Mouse (Mus musculus) kidney, embryonic 16.5 days (tissue): ENCODE results near the gene Gpr137. TPM values are rescaled to one million over a fixed set of nuclear protein-coding genes. Genes with fewer than 3 reads are reported as not detected.
"Not testable (repeated sequence)": the region's sequence is repeated elsewhere in the genome, so short reads cannot be mapped to it uniquely, and the experiment has no call there.

Experiments
- ATAC-seq: fragments of 200-750 bp; cut with Nextera tagmentation; 2 replicates; pipeline ENCODE4 v1.8.0; 2017; ENCODE audit warnings: moderate TSS enrichment; ENCODE audit not compliant: low FRiP score, low TSS enrichment
- H3K27ac ChIP-seq: fragments of 300-500 bp; sonication (generic); 2 replicates; pipeline ENCODE4 v1.5.1; 2014; ENCODE audit warnings: low read length
- H3K27me3 ChIP-seq: fragments of 300-500 bp; sonication (generic); 2 replicates; pipeline ENCODE4 v1.6.1; 2014; ENCODE audit warnings: low read length, control low read depth, mixed read lengths; ENCODE audit not compliant: insufficient read depth
- H3K36me3 ChIP-seq: fragments of 300-500 bp; sonication (generic); 2 replicates; pipeline ENCODE4 v1.6.1; 2014; ENCODE audit warnings: low read length, control low read depth, mixed read lengths; ENCODE audit not compliant: insufficient read depth
- H3K4me1 ChIP-seq: fragments of 300-500 bp; sonication (generic); 2 replicates; pipeline ENCODE4 v1.6.1; 2014; ENCODE audit warnings: low read length, control low read depth, mixed read lengths; ENCODE audit not compliant: insufficient read depth
- H3K4me2 ChIP-seq: fragments of 300-500 bp; sonication (generic); replicated peaks from 2 replicates; pipeline ENCODE4 v1.6.1; 2014; ENCODE audit warnings: low read depth, low read length
- H3K4me3 ChIP-seq: fragments of 300-500 bp; sonication (generic); 2 replicates; pipeline ENCODE4 v1.5.1; 2014; ENCODE audit warnings: mild to moderate bottlenecking, low read length
- H3K9ac ChIP-seq: fragments of 300-500 bp; sonication (generic); replicated peaks from 2 replicates; pipeline ENCODE4 v1.6.1; 2014; ENCODE audit warnings: low read length
- H3K9me3 ChIP-seq: fragments of 300-500 bp; sonication (generic); 2 replicates; pipeline ENCODE4 v1.6.1; 2016; ENCODE audit warnings: low read length, control low read depth
- WGBS: fragments of 180-500 bp; shearing (Covaris S2); extraction: QIAGEN DNeasy Blood & Tissue Kit; methylation state at CpG from one replicate; pipeline ENCODE4 v1.1.7; 2014; 5-methylcytosine and 5-hydroxymethylcytosine counted together
- polyA plus RNA-seq: library from polyadenylated mRNA; unstranded; fragments of >200 nt; fragmentation: Nextera tagmentation; extraction: Ambion mirVana; gene quantifications from 2 replicates; pipeline ENCODE4 v1.2.1, GENCODE M21; 2015

Gene Gpr137
- polyA plus RNA-seq, 1 experiment from 2014 or later: 30.4 TPM

DNA sequence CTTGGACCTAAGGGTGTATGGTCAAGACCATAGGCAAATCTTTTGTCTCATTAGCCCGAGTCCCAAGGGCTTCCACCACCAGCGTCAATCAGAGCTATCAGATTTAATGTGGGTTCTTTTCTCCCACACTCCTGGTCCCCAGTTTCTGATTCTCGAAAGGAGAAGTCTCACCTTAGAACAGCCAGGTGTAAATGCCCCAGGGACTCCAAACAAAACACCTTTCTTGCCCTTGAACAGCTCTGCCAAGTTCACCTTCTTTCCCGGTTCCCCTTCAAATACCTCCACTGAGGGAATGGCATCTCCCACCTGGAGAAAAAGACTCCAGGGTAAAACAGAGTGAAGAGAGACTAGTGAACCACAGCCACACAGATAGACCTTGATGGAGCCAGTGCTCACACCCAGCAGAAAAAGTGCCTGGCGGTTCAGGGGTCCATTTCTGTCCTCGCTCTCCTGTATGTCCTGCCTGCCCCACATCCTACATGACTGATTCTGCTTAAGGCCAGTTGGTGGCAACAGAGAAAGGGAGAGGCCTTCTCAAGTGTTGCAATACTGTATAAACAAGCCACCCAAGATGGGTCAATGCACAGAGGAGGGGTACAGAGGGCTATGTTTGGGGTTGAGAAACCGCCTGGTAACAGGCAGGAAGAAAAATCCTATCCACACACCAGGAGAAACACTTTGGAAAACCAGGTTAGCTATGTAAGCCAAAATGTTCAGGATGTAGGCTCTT, 34.3 kb downstream of the Gpr137 start:
- no peaks in the 10 kb centered on the region for H3K9me3 ChIP-seq
- 62% methylated on average over 7 of the region's 7 CpGs for WGBS
- no peaks in the 10 kb centered on the region for H3K27me3 ChIP-seq
- H3K4me3 ChIP-seq: peak overlapping the region; percentile 64
- H3K27ac ChIP-seq: peak overlapping the region; percentile 69; the same call in 1 of the 2 replicates
- no peak for ATAC-seq
- H3K36me3 ChIP-seq: peaks cover 39% of the 10 kb centered on the region
- peak overlapping the region; percentile 73 for H3K4me2 ChIP-seq
- H3K9ac ChIP-seq: peak overlapping the region; percentile 86
- peaks cover 29% of the 10 kb centered on the region for H3K4me1 ChIP-seq

DNA sequence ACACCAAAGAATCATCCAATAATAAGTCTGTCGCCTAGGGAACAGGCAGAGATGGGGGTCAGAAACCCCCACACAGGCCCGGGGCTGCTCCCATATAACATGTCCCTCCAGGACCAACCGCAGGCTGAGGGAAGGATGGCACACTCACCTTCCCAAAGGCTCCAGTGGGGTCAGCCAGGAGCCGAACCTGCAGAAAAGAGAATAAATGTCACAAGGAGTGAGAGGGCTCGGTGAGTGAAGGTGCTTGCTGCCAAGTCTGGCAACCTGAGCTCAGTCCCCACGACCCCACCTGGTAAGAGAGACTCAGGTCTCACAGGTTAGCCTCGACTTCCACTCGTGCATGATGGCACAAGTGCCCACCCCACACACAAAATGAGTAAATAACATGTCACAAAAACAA, 35.2 kb downstream of the Gpr137 start:
- Histone ChIP-seq H3K4me1 (peaks cover 29% of the 10 kb centered on the region), H3K4me3 (no peak overlapping the region), H3K27me3 (no peaks in the 10 kb centered on the region), H3K36me3 (peaks cover 31% of the 10 kb centered on the region), H3K27ac (no peak overlapping the region), H3K9ac (peak overlapping the region; percentile 86; the same call in 1 of the 2 replicates), H3K4me2 (no peak overlapping the region), H3K9me3 (no peaks in the 10 kb centered on the region)
- ATAC-seq: no peak
- 81% methylated on average over 8 of the region's 8 CpGs for WGBS

DNA sequence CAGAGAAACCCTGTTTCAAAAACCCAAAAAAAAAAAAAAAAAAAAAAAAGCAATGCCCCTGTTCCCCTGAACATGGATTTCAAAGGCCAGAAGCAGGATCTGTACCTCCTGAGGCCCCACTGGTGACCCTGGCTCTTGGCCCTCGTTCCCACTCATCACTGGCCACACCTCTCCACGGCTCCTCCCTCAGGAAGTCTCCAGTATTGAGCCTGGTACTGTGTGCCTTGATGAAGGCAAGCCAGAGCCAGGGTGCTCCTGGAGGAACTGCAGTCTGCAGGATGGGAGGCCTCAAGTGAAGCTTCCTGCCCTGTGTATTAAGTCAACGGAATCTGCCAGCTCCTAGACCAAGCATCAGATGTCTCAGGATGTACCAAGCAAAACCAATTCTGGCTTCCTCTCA, 36.1 kb downstream of the Gpr137 start:
- H3K9me3 ChIP-seq: no peaks in the 10 kb centered on the region
- ATAC-seq: no peak
- H3K27me3 ChIP-seq: no peaks in the 10 kb centered on the region

DNA sequence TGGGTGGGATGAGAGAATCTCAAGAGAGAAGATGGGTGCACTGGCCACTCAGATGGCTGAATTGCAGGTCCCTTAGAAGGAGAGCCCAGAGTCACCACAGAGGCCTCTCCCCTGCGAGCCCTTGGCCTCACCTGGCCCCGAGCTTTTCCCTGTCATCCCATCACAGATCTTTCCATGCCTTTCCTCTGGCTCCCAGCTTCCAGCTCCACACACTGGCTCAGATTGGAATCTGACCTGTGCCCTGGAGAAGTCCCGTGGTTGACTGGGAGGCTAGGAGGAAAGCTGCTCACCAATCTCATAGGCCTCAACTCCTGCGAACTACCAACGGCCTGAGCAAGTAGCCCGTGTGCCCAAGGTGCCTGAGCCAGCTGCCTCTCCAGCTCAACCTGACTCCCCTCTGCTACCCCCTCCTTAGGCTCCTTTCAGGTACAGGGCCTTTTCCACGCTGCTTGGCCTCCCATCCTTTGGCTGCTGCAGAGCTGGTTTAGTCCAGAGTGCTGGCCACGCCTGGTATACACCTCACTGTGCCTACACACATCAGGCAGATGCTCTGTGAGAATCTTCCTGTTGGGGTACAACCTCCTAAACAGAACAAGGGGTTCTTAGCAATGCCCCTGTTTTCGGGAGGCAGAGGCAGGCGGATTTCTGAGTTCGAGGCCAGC, 36.7 kb downstream of the Gpr137 start:
- Histone ChIP-seq H3K27ac (no peak overlapping the region), H3K36me3 (peaks cover 24% of the 10 kb centered on the region), H3K4me1 (peaks cover 17% of the 10 kb centered on the region), H3K27me3 (no peaks in the 10 kb centered on the region), H3K4me3 (no peak overlapping the region), H3K9ac (no peak overlapping the region), H3K4me2 (no peak overlapping the region), H3K9me3 (no peaks in the 10 kb centered on the region)
- no peak for ATAC-seq
- WGBS: 89% methylated on average over 11 of the region's 11 CpGs

More for the DNA sequence above, 36.1 kb downstream of the Gpr137 start:
- no peak overlapping the region for H3K4me2 ChIP-seq
- H3K4me3 ChIP-seq: no peak overlapping the region
- H3K4me1 ChIP-seq: peaks cover 22% of the 10 kb centered on the region
- H3K9ac ChIP-seq: no peak overlapping the region
- no peak overlapping the region for H3K27ac ChIP-seq
- WGBS: 80% methylated on average over 3 of the region's 3 CpGs
- peaks cover 25% of the 10 kb centered on the region for H3K36me3 ChIP-seq

DNA sequence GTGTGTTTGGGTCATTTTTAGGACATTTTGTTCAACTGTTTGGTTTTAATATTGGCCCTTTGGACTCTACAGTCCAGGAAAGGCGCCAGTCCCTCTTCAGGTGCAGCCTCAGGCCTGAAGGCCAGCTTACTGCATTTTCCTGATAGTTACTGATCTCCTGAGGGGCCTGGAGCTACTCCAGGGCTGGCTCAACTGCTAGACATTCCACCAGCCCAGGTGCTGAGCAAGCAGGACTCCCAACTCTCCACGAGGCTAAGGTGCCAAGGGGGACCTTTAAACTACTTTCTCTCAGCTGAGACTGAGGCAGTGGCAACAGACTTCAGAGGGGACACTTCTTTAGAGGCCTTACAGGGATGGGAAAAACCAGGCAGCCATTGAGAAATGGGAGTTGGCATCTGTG, 37.4 kb downstream of the Gpr137 start:
- 87% methylated on average over 2 of the region's 2 CpGs for whole genome bisulfite sequencing
- H3K4me3 ChIP-seq: no peak overlapping the region
- no peak overlapping the region for H3K27ac ChIP-seq
- ATAC-seq: no peak
- H3K27me3 ChIP-seq: no peaks in the 10 kb centered on the region
- H3K9ac ChIP-seq: no peak overlapping the region
- peaks cover 24% of the 10 kb centered on the region for H3K36me3 ChIP-seq
- no peak overlapping the region for H3K4me2 ChIP-seq
- peaks cover 17% of the 10 kb centered on the region for H3K4me1 ChIP-seq
- peaks cover 7% of the 10 kb centered on the region; the same call in 1 of the 2 replicates for H3K9me3 ChIP-seq

DNA sequence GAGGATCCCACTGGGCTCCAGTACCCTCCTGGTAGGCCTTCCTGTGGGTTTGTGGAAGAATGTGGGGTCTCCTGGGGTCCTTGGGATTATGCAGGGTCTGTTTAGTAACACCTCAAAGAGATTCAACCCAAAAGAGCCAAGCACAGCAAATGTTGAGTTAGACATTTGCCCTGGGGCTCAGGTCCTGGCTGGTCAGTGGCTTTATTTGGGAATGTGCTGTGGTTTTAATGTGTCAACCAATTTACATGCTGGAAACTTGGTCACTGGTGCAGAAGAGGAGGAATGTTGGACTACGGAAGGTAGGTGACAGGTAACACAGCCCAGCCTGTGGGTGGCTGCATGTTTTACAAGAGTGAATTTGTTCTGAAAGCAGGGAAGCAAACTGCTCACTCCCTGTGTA, 39.2 kb downstream of the Gpr137 start:
- WGBS: 81% methylated on average over 1 of the region's 1 CpGs
- peaks cover 24% of the 10 kb centered on the region for H3K36me3 ChIP-seq
- H3K9me3 ChIP-seq: peaks cover 7% of the 10 kb centered on the region; the same call in 1 of the 2 replicates
- peaks cover 7% of the 10 kb centered on the region for H3K4me1 ChIP-seq
- H3K27me3 ChIP-seq: no peaks in the 10 kb centered on the region
- H3K4me3 ChIP-seq: no peak overlapping the region
- no peak overlapping the region for H3K4me2 ChIP-seq
- no peak overlapping the region for H3K9ac ChIP-seq
- no peak overlapping the region for H3K27ac ChIP-seq
- no peak for ATAC-seq

DNA sequence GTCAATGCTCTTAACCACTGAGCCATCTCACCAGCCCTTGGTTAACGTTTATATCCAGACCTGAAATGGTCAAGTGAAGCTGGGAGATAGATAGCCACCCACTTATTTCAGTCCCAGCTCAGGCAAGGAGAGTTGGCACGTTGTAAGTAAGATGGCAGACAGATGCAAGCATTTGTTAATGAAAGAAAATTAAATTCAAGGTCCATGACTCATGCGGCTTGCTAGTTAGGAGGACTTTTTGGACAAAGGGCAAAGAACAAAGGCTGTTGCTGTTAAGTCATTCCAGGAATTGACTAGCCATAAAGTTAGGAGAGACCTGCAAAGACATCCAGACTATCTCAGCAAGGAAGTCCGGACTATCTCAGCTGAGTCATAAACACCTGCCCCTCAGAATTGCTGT, 42.6 kb downstream of the Gpr137 start:
- Histone ChIP-seq H3K4me3 (no peak overlapping the region), H3K36me3 (0 out of 2 replicates have a peak, but pooled peaks cover 3% of the 10 kb centered on the region), H3K27me3 (no peaks in the 10 kb centered on the region), H3K4me2 (no peak overlapping the region), H3K9ac (no peak overlapping the region), H3K4me1 (no peaks in the 10 kb centered on the region), H3K27ac (no peak overlapping the region), H3K9me3 (peaks cover 13% of the 10 kb centered on the region)
- WGBS: 82% methylated on average over 4 of the region's 4 CpGs
- no peak for ATAC-seq

DNA sequence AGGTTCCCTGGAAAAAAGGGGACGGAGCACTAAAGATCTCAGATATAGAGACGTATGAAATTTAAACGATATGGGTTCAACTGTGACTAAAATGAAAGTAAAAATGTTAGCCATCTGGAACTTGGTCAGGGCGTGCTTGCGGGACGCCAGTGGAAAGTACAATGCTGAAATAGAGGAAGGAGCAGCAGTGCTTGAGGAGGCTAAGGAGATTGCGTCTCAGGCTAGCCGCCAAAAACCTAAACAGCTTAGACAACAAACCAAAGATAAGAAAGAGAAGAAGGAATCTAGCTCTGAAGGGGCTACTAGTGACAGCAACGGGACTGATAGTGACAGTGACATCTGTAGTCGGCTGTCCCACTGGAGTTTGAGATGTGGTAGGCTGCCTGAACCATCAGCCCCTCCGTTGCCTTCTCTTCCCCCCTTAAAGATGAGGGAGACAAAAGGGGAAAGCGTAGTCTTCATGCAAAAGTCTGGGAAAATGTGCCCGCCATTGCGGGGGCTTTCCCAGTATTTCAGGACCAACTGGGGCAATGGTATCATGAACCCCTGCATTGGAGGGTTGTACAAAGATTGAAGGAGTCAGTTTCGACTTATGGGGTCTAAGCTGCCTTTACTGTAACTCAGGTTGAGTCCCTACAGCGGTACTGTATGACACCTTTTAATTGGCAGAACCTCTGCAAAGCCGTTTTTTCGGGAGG, 46.5 kb downstream of the Gpr137 start:
- not testable (repeated sequence) for H3K4me2 ChIP-seq, H3K27ac ChIP-seq, H3K4me1 ChIP-seq, H3K36me3 ChIP-seq, H3K27me3 ChIP-seq, H3K4me3 ChIP-seq, ATAC-seq, H3K9ac ChIP-seq
- peaks cover 13% of the 10 kb centered on the region for H3K9me3 ChIP-seq
- 87% methylated on average over 18 of the region's 18 CpGs for WGBS

DNA sequence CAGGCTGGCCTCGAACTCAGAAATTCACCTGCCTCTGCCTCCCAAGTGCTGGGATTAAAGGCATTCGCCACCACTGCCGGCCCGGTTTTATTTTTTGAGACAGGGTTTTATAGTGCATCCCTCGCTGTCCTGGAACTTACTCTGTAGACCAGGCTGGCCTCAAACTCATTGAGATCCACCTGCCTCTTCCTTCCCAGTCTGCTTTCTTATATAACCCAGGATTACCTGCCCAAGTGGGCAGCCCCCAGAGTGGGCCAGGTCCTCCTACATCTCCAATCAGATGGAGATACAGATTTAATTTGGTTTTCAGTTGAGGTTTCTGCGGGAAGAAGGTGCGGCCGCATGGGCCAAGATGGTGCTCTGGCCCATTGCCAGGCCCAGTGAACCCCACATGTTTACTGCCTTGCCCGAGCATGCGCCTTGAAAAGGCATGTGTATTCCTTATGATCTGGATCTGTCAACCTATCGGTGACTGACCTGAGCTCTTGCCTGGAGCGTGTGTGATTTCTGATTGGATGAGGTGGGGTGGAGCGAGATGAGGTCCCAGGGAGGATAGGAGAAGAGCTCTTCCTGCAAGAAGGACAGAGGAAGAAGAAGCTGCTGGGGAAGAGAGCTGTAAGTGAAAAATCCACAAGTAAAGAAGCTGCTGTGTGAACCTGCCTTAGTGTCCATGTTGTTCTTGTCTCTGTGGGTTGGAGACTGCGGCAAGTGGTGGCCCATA, 48.4 kb downstream of the Gpr137 start:
- no peak overlapping the region for H3K9ac ChIP-seq
- H3K4me3 ChIP-seq: no peak overlapping the region
- H3K4me2 ChIP-seq: no peak overlapping the region
- no peaks in the 10 kb centered on the region for H3K36me3 ChIP-seq
- H3K27me3 ChIP-seq: no peaks in the 10 kb centered on the region
- H3K4me1 ChIP-seq: 0 out of 2 replicates have a peak, but pooled peaks cover 3% of the 10 kb centered on the region
- H3K9me3 ChIP-seq: peaks cover 8% of the 10 kb centered on the region; the same call in 1 of the 2 replicates
- WGBS: 95% methylated on average over 14 of the region's 14 CpGs
- no peak overlapping the region for H3K27ac ChIP-seq
- ATAC-seq: no peak
